Mouse (Mus musculus) CD4-positive, CD25-positive, alpha-beta regulatory T cell, adult 4 months (primary cell): ENCODE data around the gene Dok1. TPM values are rescaled to one million over a fixed set of nuclear protein-coding genes. Genes with fewer than 3 reads are reported as not detected.

Experiments
- ATAC-seq: one replicate; pipeline ENCODE4 v1.8.0; 2017
- polyA plus RNA-seq, 2 experiments: library from polyadenylated mRNA; unstranded; fragments of 100-300 nt; shearing (Covaris generic); gene quantifications; one replicate each; pipeline ENCODE4 v1.2.1; 2017

Gene Dok1
- polyA plus RNA-seq, 2 experiments from 2014 or later, result 31.8 to 115 TPM

GRCm38 (mm10) chr6:83013444-83013843 is 19.8 kb downstream of the Dok1 start:
- peak; percentile 87 for ATAC-seq

GRCm38 (mm10) chr6:83011756-83012155 is 21.5 kb downstream of the Dok1 start:
- no peak for ATAC-seq

GRCm38 (mm10) chr6:83011255-83011654 is 22.0 kb downstream of the Dok1 start:
- ATAC-seq, result no peak

- ATAC-seq, result peak; percentile 79
Observed at GRCm38 (mm10) chr6:83010010-83010409, 23.3 kb downstream of the Dok1 start.

GRCm38 (mm10) chr6:83008659-83009058 is 24.6 kb downstream of the Dok1 start:
- ATAC-seq, result no peak

- ATAC-seq, result no peak
Observed at GRCm38 (mm10) chr6:83006114-83006513, 27.2 kb downstream of the Dok1 start.

GRCm38 (mm10) chr6:83005444-83006011 is 27.7 kb downstream of the Dok1 start:
- no peak for ATAC-seq

- ATAC-seq, result no peak
Observed at GRCm38 (mm10) chr6:83004872-83005271, 28.4 kb downstream of the Dok1 start.

- no peak for ATAC-seq
Observed at GRCm38 (mm10) chr6:83004309-83004708, 29.0 kb downstream of the Dok1 start.

- ATAC-seq, result no peak
Observed at GRCm38 (mm10) chr6:83003850-83004249, 29.4 kb downstream of the Dok1 start.

- ATAC-seq, result no peak
Observed at GRCm38 (mm10) chr6:83003082-83003481, 30.2 kb downstream of the Dok1 start.

- ATAC-seq, result no peak
Observed at GRCm38 (mm10) chr6:82999986-83000385, 33.3 kb downstream of the Dok1 start.

- ATAC-seq, result no peak
Observed at GRCm38 (mm10) chr6:82998326-82998725, 34.9 kb downstream of the Dok1 start.

GRCm38 (mm10) chr6:82997511-82998102 is 35.7 kb downstream of the Dok1 start:
- no peak for ATAC-seq

- ATAC-seq, result peak; percentile 99
Observed at GRCm38 (mm10) chr6:82996740-82997315, 36.4 kb downstream of the Dok1 start.

- no peak for ATAC-seq
Observed at GRCm38 (mm10) chr6:82994372-82994771, 38.9 kb downstream of the Dok1 start.

GRCm38 (mm10) chr6:82993696-82994095 is 39.6 kb downstream of the Dok1 start:
- ATAC-seq, result no peak

- no peak for ATAC-seq
Observed at GRCm38 (mm10) chr6:82987411-82987971, 45.8 kb downstream of the Dok1 start.

Other genes starting within 250 kb of the Dok1 start
- gene Sema4f, start 93.7 kb downstream of the Dok1 start, polyA plus RNA-seq, result 1 to 10 TPM; 2.3 to 3.1 TPM
- gene M1ap, start 86.6 kb downstream of the Dok1 start, polyA plus RNA-seq, result 1 to 10 TPM in 1 of 2 experiments, under 1 TPM in 1; 0.94 to 1.4 TPM
- gene Loxl3, start 702 bp upstream of the Dok1 start, polyA plus RNA-seq, result 1 to 10 TPM in 1 of 2 experiments, not detected in 1; 1.8 TPM
- gene Aup1, start 21.1 kb upstream of the Dok1 start, polyA plus RNA-seq, result 100 to 1,000 TPM; 424 to 552 TPM
- 10 to 100 TPM; 27.3 to 37.9 TPM for gene Htra2, start 21.8 kb upstream of the Dok1 start, polyA plus RNA-seq
- gene Dqx1, start 24.4 kb upstream of the Dok1 start, polyA plus RNA-seq, result 1 to 10 TPM; 1.9 to 4.5 TPM
- gene Tlx2, start 36.8 kb upstream of the Dok1 start, polyA plus RNA-seq, result not detected
- 10 to 100 TPM; 42.5 to 49.3 TPM for gene Pcgf1, start 44.4 kb upstream of the Dok1 start, polyA plus RNA-seq
- gene Lbx2, start 52.9 kb upstream of the Dok1 start, polyA plus RNA-seq, result not detected
- gene Ccdc142, start 68.1 kb upstream of the Dok1 start, polyA plus RNA-seq, result 1 to 10 TPM in 1 of 2 experiments, under 1 TPM in 1; 0.82 to 2.2 TPM
- under 1 TPM; 0.67 to 0.68 TPM for gene Gm42688, start 68.1 kb upstream of the Dok1 start, polyA plus RNA-seq
- 10 to 100 TPM; 57.0 to 61.5 TPM for gene Mrpl53, start 75.6 kb upstream of the Dok1 start, polyA plus RNA-seq
- 10 to 100 TPM in 1 of 2 experiments, 1 to 10 TPM in 1; 6.5 to 16.0 TPM for gene Mogs, start 82.0 kb upstream of the Dok1 start, polyA plus RNA-seq
- 10 to 100 TPM; 20.4 to 23.6 TPM for gene Wbp1, start 88.1 kb upstream of the Dok1 start, polyA plus RNA-seq
- gene Ino80b, start 92.0 kb upstream of the Dok1 start, polyA plus RNA-seq, result 1 to 10 TPM in 1 of 2 experiments, under 1 TPM in 1; 0.56 to 3.3 TPM
- gene Rtkn, start 102.0 kb upstream of the Dok1 start, polyA plus RNA-seq, result under 1 TPM in 1 of 2 experiments, not detected in 1; 0.49 TPM
- 1 to 10 TPM in 1 of 2 experiments, not detected in 1; 2.1 TPM for gene Wdr54, start 122.9 kb upstream of the Dok1 start, polyA plus RNA-seq
- gene 1700003E16Rik, start 122.9 kb upstream of the Dok1 start, polyA plus RNA-seq, result not detected
- gene Dctn1, start 132.4 kb upstream of the Dok1 start, polyA plus RNA-seq, result 10 to 100 TPM; 14.7 to 18.2 TPM
- 1 to 10 TPM in 1 of 2 experiments, under 1 TPM in 1; 0.75 to 1.1 TPM for gene Slc4a5, start 186.4 kb upstream of the Dok1 start, polyA plus RNA-seq